Comparison of ENCODE assay signal across 19 mouse cellular contexts in genomic region chr2:152367917-152368316, GRCm38 (mm10). TPM values are rescaled to one million over a fixed set of nuclear protein-coding genes. Genes with fewer than 3 reads are reported as not detected.
A peak's percentile ranks its signal among the peaks of the same experiment; 100 is the strongest.
DNase-seq lines count a peak whose midpoint lies in the region.
"Had no signal": no experiment of that assay in that cellular context is flagged by ENCODE, and none has a peak within 500 bp of the region (broad histone marks: within the 10 kb centered on the region; RNA-seq: fewer than 3 reads in every experiment).

No protein-coding gene starts in this region.

- peak; percentile 56 to 79 for DNase-seq in adrenal gland, adult (ENCODE audit: inconsistent age in 2 of 2, low spot score in 1 of 2)
- no peak for DNase-seq in adrenal gland, postnatal 10 days
- DNase-seq in adrenal gland, postnatal 14 days: peak; percentile 63
- no peak for DNase-seq in adrenal gland, postnatal 4 days (ENCODE audit: low spot score in 2 of 2)
- peak; percentile 32 for DNase-seq in 3T3-L1 (ENCODE audit: low read depth, low spot score)
- DNase-seq in cerebellum, postnatal 4 days (ENCODE audit: low spot score in 2 of 2): no peak
- DNase-seq: B cell, adult 2 months; cerebellum, adult 11 months; cerebellum, adult 2 months; cerebellum, adult 9-11 months; cerebellum, postnatal 25 days; embryo, embryonic 11 days; gastrocnemius, postnatal 25 days; heart, adult 18-20 months; heart, postnatal 10 days; heart, postnatal 36 days; kidney, adult 11 months had no signal

RNA-seq across cellular contexts. Expression of gene Nrsn2, which starts 8.5 kb away (rescaled TPM):
- total RNA-seq in adrenal gland, postnatal 10 days (2021): 1 to 10 TPM; 1.8 to 2.8 TPM
- 2.8 and 3.0 TPM in 2 replicates for total RNA-seq in adrenal gland, postnatal 14 days (2021)
- 1 to 10 TPM; 4.4 to 4.5 TPM for total RNA-seq in adrenal gland, postnatal 4 days (2021)
- total RNA-seq: CH12.LX; G1E; gastrocnemius, postnatal 25 days; heart, adult 18-20 months; heart, postnatal 10 days; heart, postnatal 36 days had no signal

RNA-seq across cellular contexts. Expression of gene Trib3, which starts 24.1 kb away (rescaled TPM):
- 1 to 10 TPM; 4.6 to 6.8 TPM for total RNA-seq in adrenal gland, postnatal 10 days (2021)
- total RNA-seq in adrenal gland, postnatal 14 days (2021): 4.5 and 6.0 TPM in 2 replicates
- total RNA-seq in adrenal gland, postnatal 4 days (2021): 1 to 10 TPM; 4.3 to 4.9 TPM

RNA-seq across cellular contexts. Expression of gene Sox12, which starts 29.9 kb away (rescaled TPM):
- 10 to 100 TPM; 15.7 to 22.7 TPM for total RNA-seq in adrenal gland, postnatal 10 days (2021)
- 14.7 and 16.0 TPM in 2 replicates for total RNA-seq in adrenal gland, postnatal 14 days (2021)
- 10 to 100 TPM; 50.9 to 51.1 TPM for total RNA-seq in adrenal gland, postnatal 4 days (2021)
- total RNA-seq: CH12.LX had no signal

RNA-seq across cellular contexts. Expression of gene Rbck1, which starts 35.5 kb away (rescaled TPM):
- total RNA-seq in adrenal gland, postnatal 10 days (2021): 100 to 1,000 TPM in 1 of 2 experiments, 10 to 100 TPM in 1; 92.9 to 124 TPM
- total RNA-seq in adrenal gland, postnatal 14 days (2021): 104 and 107 TPM in 2 replicates
- 100 to 1,000 TPM; 139 TPM for total RNA-seq in adrenal gland, postnatal 4 days (2021)

RNA-seq across cellular contexts. Expression of gene Zcchc3, which starts 46.9 kb away (rescaled TPM):
- 10 to 100 TPM in 1 of 2 experiments, 1 to 10 TPM in 1; 9.4 to 11.1 TPM for total RNA-seq in adrenal gland, postnatal 10 days (2021)
- 8.3 and 9.9 TPM in 2 replicates for total RNA-seq in adrenal gland, postnatal 14 days (2021)
- total RNA-seq in adrenal gland, postnatal 4 days (2021): 10 to 100 TPM; 18.5 to 20.2 TPM
- total RNA-seq: CH12.LX had no signal

Comparison
In these comparisons a context has a peak if more than half of its experiments do, and no peak if none do; other contexts are left out.
1. DNase-seq: peak in adrenal gland, adult (2 of 2), adrenal gland, postnatal 14 days (single experiment) and 3T3-L1 (single experiment); none in adrenal gland, postnatal 10 days (single experiment), adrenal gland, postnatal 4 days (0 of 2) and cerebellum, postnatal 4 days (0 of 2).